Mouse (Mus musculus) cerebellum, adult 8-10 months (tissue): Measurements from ENCODE around the gene Zfp961.
A peak's percentile ranks its signal among the peaks of the same experiment; 100 is the strongest.
"Not testable (repeated sequence)": the region's sequence is repeated elsewhere in the genome, so short reads cannot be mapped to it uniquely, and the experiment has no call there.

Experiments
- DNase-seq: peaks from one replicate; pipeline ENCODE4 v3.0.0; 2022

Zfp961 gene

GRCm38 (mm10) chr8:71950482-71951221 is at the start of gene Zfp961:
Zfp961 (plus strand) TSS chr8:71951038.
- DNase-seq = peak; percentile 98

- DNase-seq = not testable (repeated sequence)
Observed at GRCm38 (mm10) chr8:71903084-71903483, 47.8 kb upstream of the Zfp961 start.

GRCm38 (mm10) chr8:71906809-71907208 is 44.0 kb upstream of the Zfp961 start:
- no peak for DNase-seq

GRCm38 (mm10) chr8:71907798-71908257 is 43.0 kb upstream of the Zfp961 start:
- no peak for DNase-seq

GRCm38 (mm10) chr8:71908309-71909261 is 42.3 kb upstream of the Zfp961 start, which contains the start of the genes Zfp882 and Zfp617:
Zfp882 (plus strand) TSS chr8:71908608.
Zfp617 (plus strand) TSS chr8:71908635.
- DNase-seq = peak; percentile 88

GRCm38 (mm10) chr8:71912286-71912685 is 38.6 kb upstream of the Zfp961 start:
- DNase-seq = no peak

- peak; percentile 92 for DNase-seq
Observed at GRCm38 (mm10) chr8:71922567-71923401, 28.1 kb upstream of the Zfp961 start.

- no peak for DNase-seq
Observed at GRCm38 (mm10) chr8:71925791-71926190, 25.0 kb upstream of the Zfp961 start.

GRCm38 (mm10) chr8:71926551-71926950 is 24.3 kb upstream of the Zfp961 start:
- no peak for DNase-seq

GRCm38 (mm10) chr8:71927779-71928178 is 23.1 kb upstream of the Zfp961 start:
- DNase-seq = no peak

GRCm38 (mm10) chr8:71938037-71938436 is 12.8 kb upstream of the Zfp961 start:
- DNase-seq = not testable (repeated sequence)

- no peak for DNase-seq
Observed at GRCm38 (mm10) chr8:71940293-71941208, 10.3 kb upstream of the Zfp961 start.

- DNase-seq = no peak
Observed at GRCm38 (mm10) chr8:71941776-71942175, 9.1 kb upstream of the Zfp961 start.

- DNase-seq = no peak
Observed at GRCm38 (mm10) chr8:71948624-71949023, 2.2 kb upstream of the Zfp961 start.

GRCm38 (mm10) chr8:71951436-71952161 is 761 bp downstream of the Zfp961 start:
- peak; percentile 20 for DNase-seq

- DNase-seq = no peak
Observed at GRCm38 (mm10) chr8:71952489-71952888, 1.7 kb downstream of the Zfp961 start.

GRCm38 (mm10) chr8:71952961-71953700 is 2.3 kb downstream of the Zfp961 start:
- DNase-seq = not testable (repeated sequence)

- DNase-seq = no peak
Observed at GRCm38 (mm10) chr8:71954666-71955065, 3.8 kb downstream of the Zfp961 start.

- no peak for DNase-seq
Observed at GRCm38 (mm10) chr8:71960483-71960882, 9.6 kb downstream of the Zfp961 start.

- no peak for DNase-seq
Observed at GRCm38 (mm10) chr8:71961796-71962195, 11.0 kb downstream of the Zfp961 start.
